Mouse (Mus musculus) gastrocnemius, postnatal 25 days (tissue): ENCODE results near the gene Creld1. TPM values are rescaled to one million over a fixed set of nuclear protein-coding genes. Genes with fewer than 3 reads are reported as not detected.

ENCODE experiments used
- DNase-seq: peaks from one replicate; pipeline ENCODE4 v3.0.0; 2022
- long read RNA-seq, 2 experiments: library from polyadenylated mRNA; stranded (forward); transcript quantifications; one replicate each; pipeline ENCODE4 v2.0.0; 2021
- total RNA-seq, 2 experiments: library from RNA; stranded (reverse); gene quantifications; 1 replicate in 1 of 2; 2 replicates in 1 of 2; pipeline ENCODE4 v1.2.3; 2021

Gene Creld1
- total RNA-seq = 10 to 100 TPM; 39.3 to 50.6 TPM
- long read RNA-seq, experiment 1, transcript Creld1-201 (10 exons, 2,306 nt) = major isoform, 27 of 32 reads
- long read RNA-seq, experiment 1, partial matches to known transcripts = 2 of 32 reads
- long read RNA-seq, experiment 1, other reads (novel, unspliced or antisense) = 0 of 32 reads
- long read RNA-seq, experiment 2, transcript Creld1-201 (10 exons, 2,306 nt) = major isoform, 51 of 63 reads
- long read RNA-seq, experiment 2, partial matches to known transcripts = 6 of 63 reads
- long read RNA-seq, experiment 2, other reads (novel, unspliced or antisense) = 1 of 63 reads

DNA sequence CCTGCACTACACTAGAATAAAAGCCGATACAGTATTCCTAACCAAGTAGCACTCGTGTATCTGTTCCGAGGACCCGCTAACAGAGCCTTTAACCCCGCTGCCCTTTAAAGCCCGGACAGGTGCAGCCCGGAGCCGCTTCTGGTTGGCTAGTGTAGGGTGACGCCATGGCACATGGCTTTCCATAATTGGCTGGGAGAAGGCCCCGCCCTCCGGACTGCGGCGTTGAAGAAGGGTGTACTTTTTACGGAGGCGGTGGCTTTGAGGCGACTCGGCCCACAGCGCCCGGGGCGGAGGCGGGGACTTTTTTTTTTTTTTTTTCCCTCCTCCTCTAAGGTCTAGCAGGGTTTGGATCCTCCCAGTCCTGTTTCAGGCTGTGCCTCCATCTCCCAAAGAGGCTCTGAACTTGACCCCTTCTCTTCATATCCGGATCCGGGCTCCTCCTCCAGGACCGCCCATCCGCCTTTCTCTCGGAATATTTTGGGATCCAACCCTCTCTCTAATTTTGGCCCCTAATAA, at the start of gene Creld1:
Gene Creld1, plus strand, starts transcription at position 198 of the 516 bp plus-strand sequence.
- peak; percentile 96 for DNase-seq

GRCm38 (mm10) chr6:113433661-113434060, 49.4 kb upstream of the Creld1 start:
- DNase-seq = no peak

DNA sequence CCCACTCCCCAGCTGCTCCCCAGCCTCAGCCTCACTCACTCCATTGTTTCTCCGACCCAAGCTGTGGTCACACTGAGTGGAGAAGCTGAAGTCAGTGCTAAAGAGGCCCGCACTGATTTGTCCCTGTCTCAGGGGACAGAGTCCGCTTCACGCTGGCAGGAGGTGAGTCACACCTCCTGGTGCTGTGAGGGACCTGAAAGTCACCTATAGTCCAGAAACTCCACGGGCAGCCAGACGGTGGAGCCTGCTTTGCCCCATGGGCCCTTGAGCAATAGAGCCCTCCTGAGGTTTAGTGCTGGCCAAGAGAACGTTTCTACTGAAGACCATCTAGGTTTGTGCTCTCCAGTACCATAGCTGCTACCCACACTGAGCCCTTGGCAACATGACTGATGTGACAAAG, 48.4 kb upstream of the Creld1 start:
- no peak for DNase-seq

- DNase-seq = no peak
These were observed 47.4 kb upstream of the Creld1 start, which contains the start of gene Cidec for GRCm38 (mm10) chr6:113435664-113436205. Cidec (minus strand) TSS chr6:113435760.

DNA sequence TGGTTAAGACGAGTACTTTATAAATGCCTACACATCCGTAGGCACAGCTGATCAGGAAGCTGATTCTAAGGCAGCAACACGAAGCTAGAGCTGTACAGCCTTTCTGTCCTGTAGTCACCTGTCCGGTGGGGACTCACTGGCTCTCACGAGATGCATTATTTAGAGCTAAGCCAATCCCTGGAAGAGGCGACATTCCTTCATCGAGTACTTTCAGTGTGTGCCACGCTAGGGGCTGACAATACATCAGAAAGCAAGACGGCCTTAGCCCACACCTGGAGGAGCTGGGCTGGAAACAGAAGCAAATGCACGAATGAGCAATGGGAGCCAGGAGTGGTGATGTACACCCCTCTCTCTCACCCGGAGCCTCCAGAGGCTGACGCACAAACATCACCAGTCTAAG, 46.0 kb upstream of the Creld1 start:
- no peak for DNase-seq

DNA sequence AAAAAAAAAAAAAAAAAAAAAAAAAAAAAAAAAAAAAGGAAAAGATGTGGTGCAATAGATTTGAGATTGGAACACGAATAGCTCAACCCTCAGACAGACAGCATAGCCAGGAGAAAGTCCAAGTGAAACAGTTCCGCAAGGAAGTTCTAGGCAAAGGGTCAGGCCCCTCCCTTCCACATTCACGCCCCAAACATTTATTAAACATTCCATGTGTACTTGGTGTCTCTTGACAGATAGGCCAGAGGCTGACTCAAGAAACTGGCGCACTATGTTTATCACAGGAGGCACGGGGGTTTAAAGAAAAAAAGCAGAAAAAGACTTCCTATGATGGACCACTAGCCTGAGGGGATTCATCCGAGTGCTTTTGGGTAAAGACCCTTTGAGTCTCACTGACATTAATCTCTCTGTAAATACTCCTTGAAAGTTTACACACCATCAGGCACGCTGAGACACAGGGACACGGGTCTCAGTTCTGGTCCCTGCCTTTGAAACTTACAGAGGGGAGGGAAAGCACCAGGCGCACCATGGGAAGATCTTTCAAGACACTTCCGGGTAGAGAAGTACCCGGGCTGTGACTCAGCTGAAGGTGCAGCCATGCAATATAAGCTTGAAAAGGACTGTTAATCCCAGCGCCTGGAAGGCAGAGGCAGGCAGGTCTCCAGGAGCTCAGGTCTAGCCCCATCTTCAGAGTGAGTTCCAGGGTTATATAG, 44.2 kb upstream of the Creld1 start:
- DNase-seq = no peak

DNA sequence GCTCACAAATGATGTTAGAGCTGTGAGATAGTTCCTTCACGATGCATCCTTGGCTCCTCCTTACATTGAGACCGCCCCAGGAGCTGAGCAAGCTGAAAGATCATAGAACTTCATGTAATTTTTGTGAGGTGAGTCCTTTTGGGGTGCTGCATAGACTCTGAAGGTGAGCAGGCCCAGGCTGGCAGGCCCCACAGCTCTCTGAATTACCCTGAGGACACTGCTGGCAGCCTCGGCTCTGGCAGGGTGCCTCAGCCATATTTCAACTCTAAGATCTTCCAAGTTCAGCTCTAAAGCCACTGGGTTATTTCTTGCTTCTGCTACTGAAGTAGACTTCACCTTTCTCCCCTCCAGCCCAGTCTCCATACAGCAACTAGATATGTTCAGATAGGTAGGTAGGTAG, 42.4 kb upstream of the Creld1 start:
- no peak for DNase-seq

DNA sequence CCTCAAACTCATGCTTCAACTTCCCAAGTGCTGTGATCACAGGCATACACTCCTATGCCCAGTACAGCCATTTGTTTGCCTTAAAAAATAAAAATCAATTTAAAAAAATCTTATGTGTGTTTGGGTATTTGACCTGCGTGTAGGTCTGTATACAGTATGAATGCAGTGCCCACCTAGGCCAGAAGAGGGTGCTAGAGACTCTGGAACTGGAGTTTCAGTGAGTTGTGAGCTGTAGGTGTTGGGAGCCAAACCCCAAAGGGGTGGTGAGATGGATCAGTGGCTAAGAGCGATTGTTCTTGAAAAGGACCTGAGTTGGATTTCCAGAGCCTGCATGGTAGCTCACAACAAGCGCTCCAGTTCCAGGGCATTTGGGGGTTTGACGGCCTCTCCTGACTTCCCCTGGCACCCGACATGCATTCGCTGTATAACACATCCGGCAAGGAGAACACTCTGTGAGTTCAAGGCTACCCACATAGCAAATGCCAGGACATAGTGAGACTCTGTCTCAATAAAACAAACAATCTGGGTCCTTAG, 41.9 kb upstream of the Creld1 start:
- DNase-seq = peak; percentile 29

DNA sequence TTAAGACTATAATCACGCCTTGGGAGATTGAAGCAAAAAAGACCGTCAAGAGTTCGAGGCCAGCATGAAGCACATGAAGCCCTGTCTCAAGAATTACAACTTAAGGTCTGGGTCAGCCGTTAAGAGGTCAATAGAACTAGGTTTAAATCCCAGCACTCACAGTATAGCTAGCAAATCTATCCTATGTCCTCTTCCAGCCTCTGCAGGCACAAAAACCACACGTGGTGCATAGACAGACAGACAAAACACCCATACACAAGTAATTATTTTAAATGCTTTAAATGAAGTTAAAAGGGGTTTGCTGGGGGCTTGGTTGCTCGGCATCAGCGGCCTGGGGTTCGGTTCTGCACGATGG, 41.0 kb upstream of the Creld1 start:
- no peak for DNase-seq

GRCm38 (mm10) chr6:113442442-113443090, 40.5 kb upstream of the Creld1 start, which contains the start of gene Jagn1:
Jagn1 (plus strand) TSS chr6:113442569.
- DNase-seq = peak; percentile 87

DNA sequence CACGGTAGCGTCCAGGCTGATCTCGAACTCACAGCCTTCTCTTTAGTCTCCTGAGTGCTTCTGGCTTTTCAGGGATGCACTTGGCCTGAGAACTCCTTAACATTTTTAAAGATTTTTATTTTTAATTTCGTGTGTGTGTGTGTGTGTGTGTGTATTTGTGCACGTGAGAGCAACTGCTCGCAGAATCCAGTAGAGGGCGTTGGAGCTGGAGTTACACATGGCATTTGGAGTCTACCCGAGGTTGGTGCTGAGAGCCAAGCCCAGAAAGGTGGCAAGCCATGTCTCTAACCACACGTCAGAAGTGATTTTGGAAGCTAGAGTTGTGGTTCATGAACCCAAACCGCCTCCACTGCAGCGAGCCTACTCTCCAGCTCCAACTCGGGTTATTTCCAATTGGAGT, 40.0 kb upstream of the Creld1 start:
- no peak for DNase-seq

DNA sequence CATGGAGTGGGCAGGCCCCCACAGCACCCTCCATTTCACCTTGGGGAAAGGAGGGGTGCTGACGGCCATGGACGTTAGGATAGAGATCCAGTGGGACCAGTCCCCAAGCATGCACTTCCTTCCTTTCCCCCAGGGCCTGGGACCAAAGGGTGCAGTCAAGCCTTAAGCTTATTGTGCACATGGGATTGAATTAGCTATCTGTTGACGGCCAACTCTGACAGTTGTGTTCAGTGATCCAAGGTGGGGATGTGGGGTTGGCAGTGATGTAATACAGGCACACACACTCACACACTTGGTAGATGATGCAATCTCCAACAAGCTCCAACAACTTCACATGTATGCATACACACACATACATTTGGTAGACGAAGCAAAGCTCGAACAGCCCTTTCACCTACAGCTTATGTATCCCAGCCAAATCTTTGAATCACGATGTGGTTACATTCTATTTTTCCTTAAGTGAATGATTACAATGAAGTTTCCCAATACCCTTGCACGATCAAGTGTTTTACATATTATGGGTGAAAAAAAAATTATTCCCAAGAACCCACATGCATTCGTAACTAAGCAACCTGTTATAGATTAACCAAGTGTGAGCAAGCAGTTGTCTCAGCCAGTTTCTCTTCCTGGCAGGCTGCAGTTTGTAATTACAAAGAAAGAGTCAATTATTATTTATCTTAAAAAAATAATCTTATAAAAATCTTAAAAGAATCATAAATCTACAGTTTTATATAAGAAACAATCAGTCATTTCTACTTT, 38.7 kb upstream of the Creld1 start:
- no peak for DNase-seq

DNA sequence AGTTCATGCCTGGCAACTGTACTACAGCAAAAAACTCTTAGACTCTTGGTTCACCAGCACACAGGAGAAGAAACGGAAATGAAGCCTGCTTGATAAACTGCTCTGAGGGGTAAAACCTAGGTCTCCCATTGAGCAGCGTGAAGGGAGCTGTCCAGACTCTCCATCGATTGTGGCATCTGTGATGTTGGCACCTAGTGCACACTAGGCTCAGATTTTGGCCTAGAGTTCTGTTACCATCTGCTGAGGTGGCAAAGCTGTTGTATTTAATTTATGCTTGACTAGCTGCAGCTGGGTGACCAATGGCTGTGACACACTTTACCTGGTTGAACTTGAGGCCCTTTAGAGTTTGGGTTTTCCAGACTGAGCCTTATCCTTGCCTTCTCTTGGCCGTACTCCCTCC, 35.5 kb upstream of the Creld1 start:
- DNase-seq = no peak

GRCm38 (mm10) chr6:113451839-113452238, 31.3 kb upstream of the Creld1 start:
- DNase-seq = no peak

DNA sequence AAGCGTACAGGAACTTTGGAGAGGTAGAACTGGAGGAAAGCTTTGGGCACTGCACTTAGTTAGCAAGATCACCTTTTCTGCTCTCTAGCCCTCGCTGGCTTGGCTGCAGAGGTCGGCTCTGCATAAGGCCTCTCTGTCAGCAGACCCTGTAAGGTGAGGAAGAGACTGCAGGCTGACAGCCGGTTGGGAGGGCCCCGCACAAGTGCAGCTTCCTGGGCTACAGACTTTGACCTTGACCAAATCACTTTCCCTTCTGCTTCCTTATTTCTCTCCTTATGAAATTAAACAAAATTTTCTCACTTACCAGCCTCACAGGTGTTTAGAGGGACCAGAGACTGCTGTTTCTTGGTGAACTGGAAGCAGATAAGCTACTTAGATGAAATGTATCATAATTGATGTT, 28.1 kb upstream of the Creld1 start:
- no peak for DNase-seq

- no peak for DNase-seq
These were observed 25.1 kb upstream of the Creld1 start, which contains the start of gene Il17re for GRCm38 (mm10) chr6:113457952-113458534. Il17re (plus strand) TSS chr6:113458484.

GRCm38 (mm10) chr6:113458635-113459034, 24.5 kb upstream of the Creld1 start:
- no peak for DNase-seq

DNA sequence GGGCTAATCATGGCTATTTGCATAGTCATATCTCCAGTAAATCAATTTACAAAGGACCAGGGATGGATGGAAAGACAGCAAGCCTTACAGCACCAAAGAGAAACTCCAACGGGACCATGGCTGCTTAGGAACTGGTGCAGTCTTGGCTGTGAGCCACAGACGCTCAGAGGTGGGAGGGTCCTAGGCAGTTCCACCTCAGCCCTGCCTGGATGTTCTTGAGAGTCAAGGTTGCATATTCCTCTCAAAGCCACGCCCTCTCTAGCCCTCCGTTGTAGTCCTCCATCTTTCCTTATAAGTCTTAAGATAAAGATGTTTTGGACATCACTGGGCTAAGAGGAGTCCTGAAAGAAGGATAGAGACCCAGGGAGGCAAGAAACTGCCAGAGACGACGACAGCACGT, 19.1 kb upstream of the Creld1 start:
- no peak for DNase-seq

- no peak for DNase-seq
These were observed 17.5 kb upstream of the Creld1 start for GRCm38 (mm10) chr6:113465602-113466001.

GRCm38 (mm10) chr6:113468512-113468911, 14.6 kb upstream of the Creld1 start:
- no peak for DNase-seq

- peak; percentile 62 for DNase-seq
These were observed 14.1 kb upstream of the Creld1 start for GRCm38 (mm10) chr6:113469021-113469420.
